Mouse (Mus musculus) heart, adult 11 months (tissue): Measurements from ENCODE around the gene Foxred1.

Experiments used
- DNase-seq: peaks from one replicate; pipeline ENCODE4 v3.0.0; 2022

Gene Foxred1

GRCm38 (mm10) chr9:35188700-35189099 lies 22.2 kb downstream of the Foxred1 start:
- peak; percentile 90 for DNase-seq

GRCm38 (mm10) chr9:35187351-35187903 lies 23.4 kb downstream of the Foxred1 start:
- DNase-seq, result peak; percentile 89

GRCm38 (mm10) chr9:35186430-35186829 lies 24.4 kb downstream of the Foxred1 start:
- DNase-seq, result no peak

GRCm38 (mm10) chr9:35183359-35183758 lies 27.5 kb downstream of the Foxred1 start:
- DNase-seq, result peak; percentile 94

- DNase-seq, result no peak
Measured at GRCm38 (mm10) chr9:35182832-35183231, 28.0 kb downstream of the Foxred1 start.

- DNase-seq, result no peak
Measured at GRCm38 (mm10) chr9:35176124-35176659, 34.7 kb downstream of the Foxred1 start.

GRCm38 (mm10) chr9:35175251-35176123 lies 35.4 kb downstream of the Foxred1 start, which contains the start of gene Dcps:
Gene Dcps (minus strand): TSS chr9:35176061.
- peak; percentile 99 for DNase-seq

GRCm38 (mm10) chr9:35173331-35173730 lies 37.5 kb downstream of the Foxred1 start:
- DNase-seq, result peak; percentile 66

GRCm38 (mm10) chr9:35170071-35170470 lies 40.8 kb downstream of the Foxred1 start:
- DNase-seq, result peak; percentile 23

GRCm38 (mm10) chr9:35166798-35167635 lies 43.8 kb downstream of the Foxred1 start:
- peak; percentile 86 for DNase-seq

- peak; percentile 89 for DNase-seq
Measured at GRCm38 (mm10) chr9:35166144-35166797, 44.6 kb downstream of the Foxred1 start.

GRCm38 (mm10) chr9:35164142-35164874 lies 46.5 kb downstream of the Foxred1 start:
- DNase-seq, result peak; percentile 68

GRCm38 (mm10) chr9:35163011-35163690 lies 47.7 kb downstream of the Foxred1 start:
- DNase-seq, result peak; percentile 98

GRCm38 (mm10) chr9:35161721-35162120 lies 49.1 kb downstream of the Foxred1 start:
- DNase-seq, result no peak

- DNase-seq, result peak; percentile 58
Measured at GRCm38 (mm10) chr9:35160662-35161061, 50.2 kb downstream of the Foxred1 start.

GRCm38 (mm10) chr9:35158477-35158876 lies 52.4 kb downstream of the Foxred1 start:
- DNase-seq, result no peak

GRCm38 (mm10) chr9:35156862-35157261 lies 54.0 kb downstream of the Foxred1 start:
- DNase-seq, result peak; percentile 78

- peak; percentile 98 for DNase-seq
Measured at GRCm38 (mm10) chr9:35156002-35156710, 54.7 kb downstream of the Foxred1 start.
